ENCODE assay signal across 15 mouse cellular contexts in the genomic region with DNA sequence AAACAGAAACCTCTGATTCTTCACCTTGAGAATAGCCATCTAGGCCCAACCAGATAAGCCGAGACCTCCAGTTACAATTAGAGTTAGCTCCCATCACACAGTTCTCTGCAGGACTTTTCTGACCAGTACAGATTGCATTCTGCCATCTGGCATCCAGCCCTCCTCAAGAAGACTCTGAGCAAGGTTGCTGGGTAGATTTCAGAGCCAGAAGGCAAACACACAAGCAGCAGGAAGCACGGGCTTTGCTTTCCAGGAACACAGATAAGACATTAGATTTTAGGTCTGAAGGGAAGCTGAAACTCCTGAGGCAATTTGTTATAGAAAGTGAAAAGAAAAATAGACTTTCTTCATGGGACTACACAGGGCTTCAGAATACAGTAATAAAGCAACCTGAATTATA.
A peak's percentile ranks its signal among the peaks of the same experiment; 100 is the strongest.
DNase-seq lines count a peak whose midpoint lies in the region; TF ChIP-seq lines count a peak whose summit lies in the region.
"Had no signal": no experiment of that assay in that cellular context is flagged by ENCODE, and none has a peak within 500 bp of the region (broad histone marks: within the 10 kb centered on the region; RNA-seq: fewer than 3 reads in every experiment).

No protein-coding gene starts in this region.

- TF ChIP-seq CTCF in thymus, adult 2 months (IDR thresholded peaks at IDR 0.05; ENCODE audit: borderline replicate concordance, control insufficient read depth, extremely low read depth, insufficient read depth, low read length, poor library complexity), result no peak

- no peaks in the 10 kb centered on the region for H3K4me1 ChIP-seq in thymus, adult 2 months (replicated peaks; ENCODE audit: control insufficient read depth, insufficient read depth, low read length)
- H3K4me1 ChIP-seq: embryonic facial prominence, embryonic 15.5 days; forebrain, embryonic 13.5 days; hindbrain, embryonic 10.5 days had no signal

- TF ChIP-seq POLR2A in thymus, adult 2 months (IDR thresholded peaks at IDR 0.05; ENCODE audit: control insufficient read depth, extremely low read depth, insufficient read depth, low read length, poor library complexity), result no peak

- DNase-seq in adrenal gland, adult 8-10 months, result peak; percentile 2
- DNase-seq in adrenal gland, postnatal 14 days, result no peak
- peak; percentile 7 for DNase-seq in kidney, postnatal 10 days
- no peak for DNase-seq in kidney, adult 11 months
- peak; percentile 18 for DNase-seq in testis, postnatal 14 days (ENCODE audit: low spot score)
- no peak for DNase-seq in testis, postnatal 10 days (ENCODE audit: low spot score)
- DNase-seq in skeletal muscle tissue, adult 2 months (ENCODE audit: low read depth, low spot score), result peak; percentile 1
- DNase-seq in thymus, adult 2 months, result no peak
- DNase-seq: right cerebral cortex, adult 18-20 months; thymus, adult 18-20 months had no signal

- no peak overlapping the region for H3K27ac ChIP-seq in thymus, adult 2 months (ENCODE audit: control insufficient read depth, insufficient read depth, low read length)
- H3K27ac ChIP-seq: embryonic facial prominence, embryonic 15.5 days; forebrain, embryonic 13.5 days; hindbrain, embryonic 10.5 days; liver, embryonic 14.5 days; midbrain, embryonic 13.5 days had no signal

- 70% methylated on average over 2 of the region's 2 CpGs for WGBS in thymus, adult 2 months

- no peaks in the 10 kb centered on the region for H3K27me3 ChIP-seq in thymus, adult 2 months (ENCODE audit: control insufficient read depth, insufficient read depth, low read length)
- H3K27me3 ChIP-seq: embryonic facial prominence, embryonic 15.5 days; forebrain, embryonic 13.5 days; midbrain, embryonic 13.5 days had no signal

- H3K4me3 ChIP-seq in thymus, adult 2 months (ENCODE audit: control insufficient read depth, insufficient read depth, low read length), result no peak overlapping the region
- H3K4me3 ChIP-seq: embryonic facial prominence, embryonic 15.5 days; forebrain, embryonic 13.5 days; hindbrain, embryonic 10.5 days; midbrain, embryonic 13.5 days had no signal

- no peaks in the 10 kb centered on the region for H3K36me3 ChIP-seq in thymus, adult 2 months (ENCODE audit: control insufficient read depth, insufficient read depth, low read length)
- H3K36me3 ChIP-seq: embryonic facial prominence, embryonic 15.5 days; hindbrain, embryonic 10.5 days; midbrain, embryonic 13.5 days had no signal

Comparison
In these comparisons a context has a peak if more than half of its experiments do, and no peak if none do; other contexts are left out.
1. DNase-seq: peak in adrenal gland, adult 8-10 months (single experiment), kidney, postnatal 10 days (single experiment), testis, postnatal 14 days (single experiment) and skeletal muscle tissue, adult 2 months (single experiment); none in adrenal gland, postnatal 14 days (single experiment), kidney, adult 11 months (single experiment), testis, postnatal 10 days (single experiment) and thymus, adult 2 months (single experiment).